Mouse (Mus musculus): Measurements from ENCODE around the gene Nemp1. TPM values are rescaled to one million over a fixed set of nuclear protein-coding genes. Genes with fewer than 3 reads are reported as not detected.
A peak's percentile ranks its signal among the peaks of the same experiment; 100 is the strongest.

Nemp1 gene
- polyA plus RNA-seq, 1 experiment from 2014 or later: 10.6 TPM

- peaks cover 6% of the 10 kb centered on the region; the same call in 1 of the 2 replicates for H3K4me1 ChIP-seq (ENCODE audit: control insufficient read depth, insufficient read depth, low read length)
- no peaks in the 10 kb centered on the region for H3K9me3 ChIP-seq (ENCODE audit: control insufficient read depth, low read length)
- DNase-seq (ENCODE audit: low spot score) (no peak), ATAC-seq (ENCODE audit: insufficient read depth, low FRiP score, low TSS enrichment) (no peak)
- no peaks in the 10 kb centered on the region for H3K36me3 ChIP-seq (ENCODE audit: control insufficient read depth, insufficient read depth, low read length)
- H3K27me3 ChIP-seq (ENCODE audit: control insufficient read depth, insufficient read depth, low read length): no peaks in the 10 kb centered on the region
- 76% methylated on average over 2 of the region's 2 CpGs for WGBS
- no peak overlapping the region for H3K9ac ChIP-seq (ENCODE audit: low read length)
- no peak overlapping the region for H3K27ac ChIP-seq (ENCODE audit: low read depth, low read length)
- H3K4me3 ChIP-seq (ENCODE audit: low read depth, low read length): no peak overlapping the region
- no peak overlapping the region for H3K4me2 ChIP-seq (ENCODE audit: low read depth)
These were observed 69.6 kb downstream of the Nemp1 start for GRCm38 (mm10) chr10:127736266-127736665.

GRCm38 (mm10) chr10:127736916-127737315 lies 70.2 kb downstream of the Nemp1 start:
- no peaks in the 10 kb centered on the region for H3K9me3 ChIP-seq (ENCODE audit: control insufficient read depth, low read length)
- 73% methylated on average over 4 of the region's 4 CpGs for WGBS
- peaks cover 4% of the 10 kb centered on the region for H3K36me3 ChIP-seq (ENCODE audit: control insufficient read depth, insufficient read depth, low read length)
- H3K4me2 ChIP-seq (ENCODE audit: low read depth): no peak overlapping the region
- ATAC-seq (ENCODE audit: insufficient read depth, low FRiP score, low TSS enrichment) (no peak), DNase-seq (ENCODE audit: low spot score) (no peak)
- peaks cover 6% of the 10 kb centered on the region; the same call in 1 of the 2 replicates for H3K4me1 ChIP-seq (ENCODE audit: control insufficient read depth, insufficient read depth, low read length)
- no peak overlapping the region for H3K9ac ChIP-seq (ENCODE audit: low read length)
- no peak overlapping the region for H3K27ac ChIP-seq (ENCODE audit: low read depth, low read length)
- H3K4me3 ChIP-seq (ENCODE audit: low read depth, low read length): no peak overlapping the region
- H3K27me3 ChIP-seq (ENCODE audit: control insufficient read depth, insufficient read depth, low read length): no peaks in the 10 kb centered on the region

- no peak overlapping the region for H3K4me3 ChIP-seq (ENCODE audit: low read depth, low read length)
- no peak for ATAC-seq (ENCODE audit: insufficient read depth, low FRiP score, low TSS enrichment)
- no peak overlapping the region for H3K9ac ChIP-seq (ENCODE audit: low read length)
- H3K27ac ChIP-seq (ENCODE audit: low read depth, low read length): no peak overlapping the region
- H3K36me3 ChIP-seq (ENCODE audit: control insufficient read depth, insufficient read depth, low read length): peaks cover 8% of the 10 kb centered on the region
- H3K4me2 ChIP-seq (ENCODE audit: low read depth): no peak overlapping the region
- H3K9me3 ChIP-seq (ENCODE audit: control insufficient read depth, low read length): no peaks in the 10 kb centered on the region
- 31% methylated on average over 2 of the region's 2 CpGs for WGBS
- H3K4me1 ChIP-seq (ENCODE audit: control insufficient read depth, insufficient read depth, low read length): peaks cover 6% of the 10 kb centered on the region; the same call in 1 of the 2 replicates
- no peak for DNase-seq (ENCODE audit: low spot score)
- H3K27me3 ChIP-seq (ENCODE audit: control insufficient read depth, insufficient read depth, low read length): no peaks in the 10 kb centered on the region
These were observed 70.9 kb downstream of the Nemp1 start for GRCm38 (mm10) chr10:127737552-127737951.

- Histone ChIP-seq H3K27me3 (ENCODE audit: control insufficient read depth, insufficient read depth, low read length) (no peaks in the 10 kb centered on the region), H3K4me3 (ENCODE audit: low read depth, low read length) (no peak overlapping the region), H3K9me3 (ENCODE audit: control insufficient read depth, low read length) (no peaks in the 10 kb centered on the region), H3K36me3 (ENCODE audit: control insufficient read depth, insufficient read depth, low read length) (peaks cover 13% of the 10 kb centered on the region), H3K27ac (ENCODE audit: low read depth, low read length) (no peak overlapping the region), H3K9ac (ENCODE audit: low read length) (no peak overlapping the region), H3K4me2 (ENCODE audit: low read depth) (no peak overlapping the region), H3K4me1 (ENCODE audit: control insufficient read depth, insufficient read depth, low read length) (peaks cover 6% of the 10 kb centered on the region; the same call in 1 of the 2 replicates)
- WGBS: 56% methylated on average over 13 of the region's 13 CpGs
- ATAC-seq (ENCODE audit: insufficient read depth, low FRiP score, low TSS enrichment): no peak
- peak; percentile 33 for DNase-seq (ENCODE audit: low spot score)
These were observed 71.6 kb downstream of the Nemp1 start for GRCm38 (mm10) chr10:127738151-127738882.

- 4% methylated on average over 26 of the region's 61 CpGs for whole genome bisulfite sequencing
- H3K4me1 ChIP-seq (ENCODE audit: control insufficient read depth, insufficient read depth, low read length): peaks cover 6% of the 10 kb centered on the region; the same call in 1 of the 2 replicates
- no peaks in the 10 kb centered on the region for H3K27me3 ChIP-seq (ENCODE audit: control insufficient read depth, insufficient read depth, low read length)
- peak; percentile 82 for ATAC-seq (ENCODE audit: insufficient read depth, low FRiP score, low TSS enrichment)
- H3K36me3 ChIP-seq (ENCODE audit: control insufficient read depth, insufficient read depth, low read length): peaks cover 21% of the 10 kb centered on the region
- H3K9ac ChIP-seq (ENCODE audit: low read length): peak within 1 kb of the TSS; percentile 98
- no peaks in the 10 kb centered on the region for H3K9me3 ChIP-seq (ENCODE audit: control insufficient read depth, low read length)
- peak within 1 kb of the TSS; percentile 53 for H3K4me2 ChIP-seq (ENCODE audit: low read depth)
- peak; percentile 87 for DNase-seq (ENCODE audit: low spot score)
- peak within 1 kb of the TSS; percentile 56 for H3K27ac ChIP-seq (ENCODE audit: low read depth, low read length)
- H3K4me3 ChIP-seq (ENCODE audit: low read depth, low read length): peak within 1 kb of the TSS; percentile 99
These were observed 72.5 kb downstream of the Nemp1 start, which contains the start of gene Zbtb39 for GRCm38 (mm10) chr10:127739083-127739660. Gene Zbtb39 (plus strand): TSS chr10:127739538.

GRCm38 (mm10) chr10:127739661-127740161 lies 73.0 kb downstream of the Nemp1 start:
- under 1% methylated on average over 31 of the region's 55 CpGs for WGBS
- peak; percentile 45; the same call in 1 of the 2 replicates for ATAC-seq (ENCODE audit: insufficient read depth, low FRiP score, low TSS enrichment)

GRCm38 (mm10) chr10:127744661-127745060 lies 78.0 kb downstream of the Nemp1 start:
- Histone ChIP-seq H3K9me3 (ENCODE audit: control insufficient read depth, low read length) (no peaks in the 10 kb centered on the region), H3K4me3 (ENCODE audit: low read depth, low read length) (no peak overlapping the region), H3K4me1 (ENCODE audit: control insufficient read depth, insufficient read depth, low read length) (peaks cover 16% of the 10 kb centered on the region), H3K27ac (ENCODE audit: low read depth, low read length) (no peak overlapping the region), H3K36me3 (ENCODE audit: control insufficient read depth, insufficient read depth, low read length) (peaks cover 28% of the 10 kb centered on the region), H3K27me3 (ENCODE audit: control insufficient read depth, insufficient read depth, low read length) (no peaks in the 10 kb centered on the region), H3K4me2 (ENCODE audit: low read depth) (no peak overlapping the region), H3K9ac (ENCODE audit: low read length) (no peak overlapping the region)
- ATAC-seq (ENCODE audit: insufficient read depth, low FRiP score, low TSS enrichment): no peak
- DNase-seq (ENCODE audit: low spot score): peak; percentile 43
- WGBS: 70% methylated on average over 5 of the region's 5 CpGs

More at GRCm38 (mm10) chr10:127739661-127740161, 73.0 kb downstream of the Nemp1 start:
- peak; percentile 60 for DNase-seq (ENCODE audit: low spot score)
- Histone ChIP-seq H3K4me3 (ENCODE audit: low read depth, low read length) (peak overlapping the region; percentile 99), H3K36me3 (ENCODE audit: control insufficient read depth, insufficient read depth, low read length) (peaks cover 26% of the 10 kb centered on the region), H3K4me2 (ENCODE audit: low read depth) (peak overlapping the region; percentile 53), H3K9ac (ENCODE audit: low read length) (peak overlapping the region; percentile 98), H3K27me3 (ENCODE audit: control insufficient read depth, insufficient read depth, low read length) (no peaks in the 10 kb centered on the region), H3K27ac (ENCODE audit: low read depth, low read length) (peak overlapping the region; percentile 56), H3K4me1 (ENCODE audit: control insufficient read depth, insufficient read depth, low read length) (peaks cover 6% of the 10 kb centered on the region; the same call in 1 of the 2 replicates), H3K9me3 (ENCODE audit: control insufficient read depth, low read length) (no peaks in the 10 kb centered on the region)

- H3K4me3 ChIP-seq (ENCODE audit: low read depth, low read length): no peak overlapping the region
- no peak for DNase-seq (ENCODE audit: low spot score)
- 77% methylated on average over 5 of the region's 5 CpGs for WGBS
- peaks cover 28% of the 10 kb centered on the region for H3K36me3 ChIP-seq (ENCODE audit: control insufficient read depth, insufficient read depth, low read length)
- no peak overlapping the region for H3K4me2 ChIP-seq (ENCODE audit: low read depth)
- ATAC-seq (ENCODE audit: insufficient read depth, low FRiP score, low TSS enrichment): no peak
- H3K27me3 ChIP-seq (ENCODE audit: control insufficient read depth, insufficient read depth, low read length): no peaks in the 10 kb centered on the region
- H3K4me1 ChIP-seq (ENCODE audit: control insufficient read depth, insufficient read depth, low read length): peaks cover 14% of the 10 kb centered on the region
- no peaks in the 10 kb centered on the region for H3K9me3 ChIP-seq (ENCODE audit: control insufficient read depth, low read length)
- H3K27ac ChIP-seq (ENCODE audit: low read depth, low read length): no peak overlapping the region
- H3K9ac ChIP-seq (ENCODE audit: low read length): no peak overlapping the region
These were observed 79.2 kb downstream of the Nemp1 start for GRCm38 (mm10) chr10:127745886-127746285.

Measured in neural tube, embryonic 11.5 days (tissue).